ENCODE assay signal across 7 mouse cellular contexts in the genomic region with DNA sequence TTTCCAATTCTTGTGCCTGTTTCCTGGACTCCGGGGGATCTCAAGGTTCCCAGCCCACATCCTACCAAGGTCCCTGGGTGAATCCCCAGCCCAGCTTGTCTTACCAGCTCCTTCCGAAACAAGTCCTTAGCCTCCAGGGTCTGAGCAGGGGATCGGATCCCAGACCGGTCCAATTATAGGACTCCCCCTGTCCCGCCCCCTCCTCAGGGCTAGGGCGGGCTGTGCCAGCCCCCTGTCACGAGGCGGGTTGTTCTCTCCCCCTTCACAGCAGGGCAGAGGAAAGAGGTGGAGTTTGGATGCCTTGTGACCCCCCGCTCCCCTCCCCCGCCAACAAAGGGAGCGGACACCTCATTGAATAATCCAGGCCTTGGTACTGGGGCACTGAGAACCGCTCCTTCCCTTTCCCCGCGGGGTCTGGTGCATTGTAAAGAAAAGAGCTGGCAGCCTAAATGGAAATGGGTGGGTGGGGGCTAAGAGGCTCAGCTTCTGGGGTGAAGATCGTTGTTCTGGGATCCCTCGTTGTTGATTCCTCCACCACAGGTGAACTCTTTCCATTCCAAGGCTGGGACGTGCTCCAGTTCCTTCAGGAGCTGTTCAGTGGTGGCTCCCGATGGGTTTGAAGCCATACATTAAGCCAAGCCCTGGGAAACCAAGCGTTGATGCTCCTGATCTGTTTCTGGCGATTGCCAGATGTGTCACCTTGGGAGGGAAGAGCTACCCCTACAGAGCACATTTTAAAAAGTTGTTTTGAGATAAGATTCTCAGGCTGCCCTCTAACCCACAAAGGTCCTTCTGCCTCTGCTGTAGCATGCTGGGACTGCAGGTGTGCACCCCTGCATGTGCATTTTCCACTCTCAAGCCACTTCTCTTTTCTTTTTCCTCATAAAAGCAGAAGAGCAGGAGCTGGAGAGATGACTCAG. TPM values are rescaled to one million over a fixed set of nuclear protein-coding genes. Genes with fewer than 3 reads are reported as not detected.
A peak's percentile ranks its signal among the peaks of the same experiment; 100 is the strongest.
DNase-seq lines count a peak whose midpoint lies in the region; ATAC-seq lines count a peak whose summit lies in the region.

A gene (minus strand): TSS at position 282 of the 920 bp plus-strand sequence.

- under 1% methylated on average over 20 of the region's 20 CpGs for WGBS in embryonic facial prominence, embryonic 11.5 days
- WGBS in intestine, embryonic 16.5 days = 5% methylated on average over 20 of the region's 20 CpGs

- no peaks in the 10 kb centered on the region for H3K9me3 ChIP-seq in embryonic facial prominence, embryonic 11.5 days (replicated peaks; ENCODE audit: control insufficient read depth, low read length)
- no peaks in the 10 kb centered on the region; the same call in 1 of the 2 replicates for H3K9me3 ChIP-seq in intestine, embryonic 16.5 days (ENCODE audit: control insufficient read depth, low read length)
- H3K9me3 ChIP-seq in megakaryocyte, embryonic 14.5 days = peaks cover 21% of the 10 kb centered on the region

- H3K4me2 ChIP-seq in embryonic facial prominence, embryonic 11.5 days (ENCODE audit: low read depth, low read length) = peak within 1 kb of the TSS; percentile 70
- H3K4me2 ChIP-seq in intestine, embryonic 16.5 days (ENCODE audit: low read depth, low read length) = peak within 1 kb of the TSS; percentile 59

- peak; percentile 77 for DNase-seq in adrenal gland, postnatal 10 days
- DNase-seq in embryonic facial prominence, embryonic 11.5 days (ENCODE audit: low spot score) = peak; percentile 74
- peak; percentile 44 to 72 for DNase-seq in left cerebral cortex, postnatal 25 days (ENCODE audit: low spot score in 2 of 2)
- peak; percentile 56 to 62 for DNase-seq in right cerebral cortex, postnatal 36 days (ENCODE audit: low spot score in 2 of 2)

- peaks cover 5% of the 10 kb centered on the region; the same call in 1 of the 2 replicates for H3K4me1 ChIP-seq in embryonic facial prominence, embryonic 11.5 days (ENCODE audit: control insufficient read depth, insufficient read depth, low read length)
- peaks cover 45% of the 10 kb centered on the region for H3K4me1 ChIP-seq in intestine, embryonic 16.5 days (ENCODE audit: control insufficient read depth, insufficient read depth, low read length)
- H3K4me1 ChIP-seq in megakaryocyte, embryonic 14.5 days = peaks cover 52% of the 10 kb centered on the region

- H3K27me3 ChIP-seq in embryonic facial prominence, embryonic 11.5 days (ENCODE audit: control insufficient read depth, insufficient read depth, low read length) = no peaks in the 10 kb centered on the region
- H3K27me3 ChIP-seq in intestine, embryonic 16.5 days (replicated peaks; ENCODE audit: control insufficient read depth, insufficient read depth, low read length) = no peaks in the 10 kb centered on the region
- H3K27me3 ChIP-seq in megakaryocyte, embryonic 14.5 days (replicated peaks) = peaks cover 39% of the 10 kb centered on the region

- no peak within 1 kb of the TSS; the same call in 1 of the 2 replicates for H3K27ac ChIP-seq in embryonic facial prominence, embryonic 11.5 days (replicated peaks; ENCODE audit: low read depth, low read length)
- peak within 1 kb of the TSS; percentile 83; the same call in 1 of the 2 replicates for H3K27ac ChIP-seq in intestine, embryonic 16.5 days (ENCODE audit: low read length)

- peaks cover 4% of the 10 kb centered on the region for H3K36me3 ChIP-seq in embryonic facial prominence, embryonic 11.5 days (replicated peaks; ENCODE audit: control insufficient read depth, insufficient read depth, low read depth, low read length)
- H3K36me3 ChIP-seq in intestine, embryonic 16.5 days (ENCODE audit: control insufficient read depth, insufficient read depth, low read length) = peaks cover 8% of the 10 kb centered on the region; the same call in 1 of the 2 replicates
- H3K36me3 ChIP-seq in megakaryocyte, embryonic 14.5 days (replicated peaks; ENCODE audit: low read length) = peaks cover 73% of the 10 kb centered on the region

- peak within 1 kb of the TSS; percentile 59 for H3K9ac ChIP-seq in embryonic facial prominence, embryonic 11.5 days (replicated peaks; ENCODE audit: low read length)
- H3K9ac ChIP-seq in intestine, embryonic 16.5 days (ENCODE audit: low read depth, low read length) = peak within 1 kb of the TSS; percentile 60

- intact Hi-C loops in left cerebral cortex, postnatal 25 days (cut with DNase I) = loop anchor here (1.0 kb wide), 1 partner anchor 30 kb away; no protein-coding TSS in a partner anchor

- peak; percentile 30 for ATAC-seq in embryonic facial prominence, embryonic 11.5 days (replicated peaks; ENCODE audit: insufficient number of reproducible peaks, low FRiP score, low TSS enrichment, low read depth)
- peak; percentile 65 for ATAC-seq in granulocyte monocyte progenitor cell, adult 5-6 weeks (replicated peaks; ENCODE audit: poor library complexity, severe bottlenecking)
- no peak for ATAC-seq in intestine, embryonic 16.5 days

- peak within 1 kb of the TSS; percentile 35 for H3K4me3 ChIP-seq in embryonic facial prominence, embryonic 11.5 days (ENCODE audit: low read depth, low read length)
- H3K4me3 ChIP-seq in intestine, embryonic 16.5 days (ENCODE audit: low read length) = peak within 1 kb of the TSS; percentile 37
- H3K4me3 ChIP-seq in megakaryocyte, embryonic 14.5 days (replicated peaks) = peak within 1 kb of the TSS; percentile 53

RNA-seq across cellular contexts. Expression of the gene that starts here (rescaled TPM):
- 1,000 to 10,000 TPM; 1,872 to 4,173 TPM for total RNA-seq in adrenal gland, postnatal 10 days (2021)
- 180 and 210 TPM in 2 replicates for polyA plus RNA-seq in embryonic facial prominence, embryonic 11.5 days (2014; fragmentation: Nextera tagmentation; extraction: Ambion mirVana)
- 21.9 and 23.5 TPM in 2 replicates for total RNA-seq in granulocyte monocyte progenitor cell, adult 5-6 weeks (2014; fragmentation: Nextera tagmentation)
- total RNA-seq in granulocyte monocyte progenitor cell, adult 5-6 weeks (2017) = 59.3 and 90.6 TPM in 2 replicates
- polyA plus RNA-seq in intestine, embryonic 16.5 days (2015; fragmentation: Nextera tagmentation; extraction: Ambion mirVana) = 314 and 355 TPM in 2 replicates
- total RNA-seq in left cerebral cortex, postnatal 25 days (2021) = 1,000 to 10,000 TPM; 2,052 to 2,099 TPM
- polyA plus RNA-seq in megakaryocyte, embryonic 14.5 days (2012; ENCODE audit: insufficient read depth, low replicate concordance) = 302 and 6,452 TPM in 2 replicates

Comparison
In these comparisons a context has a peak if more than half of its experiments do, and no peak if none do; other contexts are left out.
1. RNA of the gene that starts here (total RNA-seq): 1,872 to 4,173 TPM in adrenal gland, postnatal 10 days and 2,052 to 2,099 TPM in left cerebral cortex, postnatal 25 days; 21.9 to 90.6 TPM in granulocyte monocyte progenitor cell, adult 5-6 weeks; every median in the first group is over 10 times any median in the second.
2. Peak in every context shown above with its lines, with median percentiles within 50 percentile points of each other: DNase-seq and H3K4me3 ChIP-seq.